Mouse (Mus musculus) G1E-ER4 (cell line): ENCODE measurements around the gene Grem1. TPM values are rescaled to one million over a fixed set of nuclear protein-coding genes. Genes with fewer than 3 reads are reported as not detected.

Source experiments
- GATA1 ChIP-seq: IDR thresholded peaks from one replicate; pipeline ENCODE4 v1.8.0; 2012; ENCODE audit warnings: low read length, inconsistent platforms
- polyA plus RNA-seq: library from polyadenylated mRNA; stranded (reverse); fragments of >175 nt; gene quantifications from 2 replicates; pipeline ENCODE4 v1.2.3, GENCODE M21; 2012

The Grem1 gene
- polyA plus RNA-seq, 1 experiment = not detected

DNA sequence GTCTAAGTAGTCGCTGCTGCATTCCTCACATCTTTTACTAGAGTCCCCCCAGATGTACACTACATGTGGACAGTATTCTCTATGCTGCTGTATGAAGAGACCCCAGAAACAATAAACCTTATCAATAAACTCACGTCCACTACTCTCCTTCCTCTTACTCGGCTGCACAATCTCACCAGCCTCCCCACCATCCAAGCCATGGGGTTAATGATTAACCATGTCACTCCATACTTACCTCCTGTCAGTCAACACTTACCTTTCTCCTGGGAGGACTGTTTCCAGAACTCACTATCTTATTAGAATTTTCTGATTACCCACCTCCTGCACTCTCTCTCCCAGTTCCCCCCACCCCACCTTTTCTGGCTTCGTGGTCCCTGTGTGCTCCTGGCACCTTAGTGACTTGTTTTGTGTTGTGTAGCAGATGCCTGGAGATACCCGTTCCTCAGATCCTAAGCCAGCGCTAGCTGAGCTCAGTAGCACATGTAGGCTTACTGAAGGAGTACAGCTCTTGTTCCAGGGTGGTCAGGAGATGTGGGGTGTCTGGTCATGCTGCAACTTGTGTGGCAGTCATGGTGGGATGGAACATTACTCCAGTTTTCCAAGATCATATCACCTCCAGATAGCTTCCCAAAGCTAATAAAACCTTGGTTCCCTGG, 15.8 kb upstream of the Grem1 start:
- no peak for TF ChIP-seq GATA1

DNA sequence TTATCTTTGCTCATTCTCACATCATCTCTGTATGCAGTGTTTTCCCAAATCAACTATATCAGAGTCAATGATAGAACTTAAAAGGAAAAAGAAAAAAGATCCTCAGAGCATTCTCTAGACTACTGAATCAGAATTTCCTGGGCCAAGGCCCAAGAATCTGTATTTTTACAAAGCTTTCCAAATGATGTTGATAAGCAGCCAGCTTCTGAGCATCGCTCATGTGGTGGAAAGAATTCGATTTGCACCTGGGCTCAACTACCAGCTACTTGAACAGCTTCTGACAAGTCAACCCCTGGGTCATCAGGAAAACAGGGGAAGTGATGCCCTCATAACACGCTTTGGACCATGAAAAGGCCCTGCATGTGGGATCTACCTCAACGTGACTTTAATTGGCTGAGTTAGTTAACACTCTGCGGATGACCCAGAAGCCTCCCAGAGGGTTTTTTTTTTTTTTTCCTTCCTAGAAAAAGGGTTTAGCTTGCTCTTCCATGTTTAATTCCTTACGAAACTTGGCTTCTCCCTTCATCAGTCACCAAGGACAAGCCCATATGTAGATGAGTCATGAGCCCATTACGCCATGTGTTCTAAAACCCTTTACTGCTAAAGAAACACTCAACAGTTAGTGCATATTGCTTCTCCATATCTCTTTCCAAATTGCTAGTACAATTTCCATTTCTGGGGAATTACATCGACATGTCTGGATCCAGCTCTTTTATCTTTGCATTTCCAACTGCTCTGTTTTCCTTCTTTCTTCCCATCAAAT, 10.3 kb upstream of the Grem1 start:
- no peak for TF ChIP-seq GATA1

DNA sequence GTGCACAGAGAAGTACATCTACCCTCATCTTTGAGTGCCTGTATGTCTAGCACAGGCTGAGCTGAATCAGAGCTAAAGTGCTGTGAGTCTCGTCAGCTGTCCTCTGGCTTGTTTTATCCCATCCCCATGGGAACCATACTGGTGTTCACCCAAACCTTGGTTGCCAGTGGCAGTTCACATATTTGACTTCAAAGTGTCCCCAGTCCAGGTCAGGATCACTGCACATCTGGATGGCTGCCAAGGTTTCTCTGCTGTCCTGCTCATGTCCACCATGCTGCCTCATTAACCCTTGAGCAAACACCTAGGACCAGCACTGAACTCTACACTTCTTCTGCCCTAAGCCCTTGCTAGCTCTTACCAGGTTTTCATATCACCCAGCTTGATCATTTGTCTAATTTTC, 7.4 kb upstream of the Grem1 start:
- no peak for TF ChIP-seq GATA1

DNA sequence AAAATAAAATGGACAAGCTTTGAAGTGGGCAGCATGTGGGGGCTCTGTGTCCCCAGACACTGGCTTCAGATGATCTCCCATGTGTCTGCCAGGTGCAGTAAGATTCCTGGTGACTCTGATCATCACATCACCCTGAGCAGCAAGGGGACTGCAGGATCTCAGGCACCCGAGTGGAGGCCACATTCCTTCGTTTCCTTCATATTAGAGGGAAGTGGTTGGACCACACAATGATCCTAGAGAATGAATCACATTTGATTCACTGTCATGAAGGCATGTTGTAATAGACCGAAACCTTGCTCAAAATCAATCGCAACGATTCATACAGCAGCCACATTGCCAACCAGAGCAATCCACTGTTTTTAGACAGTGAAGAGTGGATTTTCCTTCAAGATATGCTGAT, 6.5 kb upstream of the Grem1 start:
- no peak for TF ChIP-seq GATA1

DNA sequence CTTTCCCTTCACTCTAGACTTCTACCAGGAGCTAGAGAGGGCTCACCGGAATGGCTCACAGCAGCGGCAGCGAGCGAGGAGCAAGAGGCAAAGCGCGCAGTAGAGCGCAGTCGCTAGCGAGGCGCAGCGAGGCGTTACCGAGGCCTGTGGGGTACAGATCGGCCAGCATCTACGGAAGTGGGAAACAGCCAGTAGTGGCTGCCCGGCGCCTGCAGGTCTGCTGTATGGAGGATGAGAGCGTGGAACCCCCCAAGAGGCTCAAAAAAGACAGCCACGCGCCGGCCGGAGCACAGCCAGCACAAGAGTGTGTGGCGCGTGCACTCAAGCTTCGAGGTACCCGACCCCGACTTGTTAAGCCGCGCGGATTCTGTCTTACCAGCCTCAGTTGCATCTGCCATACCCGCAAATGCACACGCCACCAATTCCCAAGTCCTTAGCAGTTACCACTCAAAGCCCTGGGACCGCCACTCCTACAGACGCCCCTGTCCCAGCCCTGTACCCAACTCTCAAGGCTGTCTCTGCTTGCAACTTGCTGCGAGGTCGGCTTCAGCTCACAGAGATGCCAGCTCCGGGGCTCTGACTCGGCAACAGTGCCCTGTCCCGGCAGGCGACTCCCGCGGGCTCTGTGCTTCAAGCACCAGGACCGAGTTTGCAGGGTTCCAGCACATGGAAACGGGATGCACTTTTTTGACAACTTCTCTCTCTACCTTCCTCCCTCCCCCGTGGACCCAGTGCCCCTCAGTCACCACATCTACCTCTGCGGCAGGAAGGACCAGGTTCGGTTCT, 728 bp downstream of the Grem1 start:
- TF ChIP-seq GATA1 = no peak

DNA sequence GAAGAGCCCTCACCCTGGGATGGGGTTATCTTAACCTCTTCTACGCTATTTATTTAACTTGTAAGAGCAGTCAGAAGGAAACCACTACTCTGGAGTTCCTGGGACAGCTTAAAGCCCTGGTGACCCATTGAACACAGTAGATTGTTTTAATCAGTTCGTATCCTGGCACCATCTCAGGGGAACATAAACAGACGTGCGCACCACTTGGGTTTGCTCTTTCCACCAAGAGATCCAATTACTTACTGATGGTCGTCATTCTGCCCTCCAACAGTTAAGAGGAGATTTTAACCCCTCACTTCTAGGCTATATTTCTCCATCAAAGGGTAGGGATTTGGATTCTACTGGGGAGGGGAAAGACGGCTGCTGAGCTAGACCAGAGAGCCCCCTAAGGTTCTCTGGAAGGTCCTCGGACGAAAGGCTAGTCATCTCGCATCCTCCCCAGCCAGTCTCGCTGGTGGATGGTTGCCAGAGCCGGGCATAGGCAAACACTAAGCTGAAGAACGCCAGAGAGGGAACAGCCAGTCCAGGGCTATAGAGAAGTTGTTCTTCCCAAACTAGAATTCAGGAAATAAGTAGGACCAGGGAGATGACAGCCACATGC, 1.4 kb downstream of the Grem1 start:
- no peak for TF ChIP-seq GATA1

DNA sequence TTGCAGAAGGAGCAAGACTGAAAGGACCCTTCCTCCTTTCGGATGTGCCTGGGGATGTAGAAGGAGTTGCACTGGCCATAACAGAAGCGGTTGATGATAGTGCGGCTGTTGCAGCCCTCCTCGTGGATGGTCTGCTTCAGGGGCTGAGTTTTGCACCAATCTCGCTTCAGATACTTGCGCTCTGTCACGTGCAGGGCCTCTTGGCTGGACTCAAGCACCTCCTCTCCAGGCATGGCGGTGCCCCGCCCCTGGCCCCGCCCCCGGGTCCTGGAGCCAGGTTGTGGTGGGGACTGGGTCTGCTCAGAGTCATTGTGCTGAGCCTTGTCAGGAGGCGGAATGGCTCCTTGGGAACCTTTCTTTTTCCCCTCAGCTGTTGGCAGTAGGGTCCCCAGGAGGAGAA, 8.7 kb downstream of the Grem1 start:
- no peak for TF ChIP-seq GATA1

DNA sequence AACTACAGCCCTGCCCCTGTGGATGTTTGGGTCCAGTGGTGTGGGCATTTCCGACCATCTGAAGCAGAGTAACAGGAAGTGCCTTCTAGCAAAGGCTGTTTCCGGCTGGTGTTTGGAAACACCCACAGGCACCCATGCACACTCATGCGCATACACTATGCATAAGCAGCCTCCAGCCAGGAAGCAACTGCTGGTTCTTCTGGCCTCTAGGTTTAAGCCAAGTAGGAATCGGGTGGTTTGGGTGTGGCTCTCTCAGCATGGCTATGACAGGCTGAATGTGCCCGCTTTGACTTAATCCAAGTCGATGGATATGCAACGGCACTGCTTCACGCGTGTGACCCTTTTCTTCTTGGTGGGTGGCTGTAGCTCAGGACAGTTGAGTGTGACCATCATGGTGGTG, 9.1 kb downstream of the Grem1 start:
- no peak for TF ChIP-seq GATA1

DNA sequence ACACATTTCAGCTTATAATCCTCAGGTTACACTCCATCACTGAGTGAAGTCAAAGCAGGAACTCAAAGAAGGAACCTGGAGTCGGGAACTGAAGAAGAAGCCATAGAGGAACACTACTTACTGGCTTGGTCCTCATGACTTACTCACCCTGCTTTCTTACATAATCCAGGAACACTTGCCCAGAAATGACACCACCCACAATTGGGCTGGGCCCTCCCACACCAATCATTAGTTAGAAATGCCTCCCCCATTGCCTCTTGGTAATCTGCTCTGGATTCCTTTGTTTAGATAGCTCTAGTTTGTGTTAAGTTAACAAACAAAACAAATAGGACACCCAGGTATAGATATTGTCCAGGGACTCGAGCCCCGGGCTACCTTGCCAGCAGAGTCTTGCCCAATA, 29.9 kb downstream of the Grem1 start:
- no peak for TF ChIP-seq GATA1

DNA sequence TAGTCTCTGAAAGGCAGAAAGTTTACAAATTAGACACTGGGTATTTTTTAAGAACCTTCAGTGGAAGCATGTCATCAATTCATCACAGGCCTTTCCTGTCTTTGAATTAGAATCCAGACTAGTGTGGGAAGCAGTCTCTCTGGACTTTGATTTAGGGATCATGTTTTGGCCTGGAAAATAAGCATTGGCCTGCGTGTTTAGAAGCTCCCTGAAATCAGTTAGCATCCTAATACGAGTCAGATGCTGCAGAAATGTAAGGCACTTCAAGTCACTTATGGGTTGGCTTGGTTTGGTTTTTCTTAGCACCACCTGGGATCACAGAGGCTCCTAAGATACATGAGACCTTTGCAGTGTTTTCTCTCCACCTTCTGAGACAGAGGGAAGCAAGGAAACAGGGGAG, 43.6 kb downstream of the Grem1 start:
- no peak for TF ChIP-seq GATA1

DNA sequence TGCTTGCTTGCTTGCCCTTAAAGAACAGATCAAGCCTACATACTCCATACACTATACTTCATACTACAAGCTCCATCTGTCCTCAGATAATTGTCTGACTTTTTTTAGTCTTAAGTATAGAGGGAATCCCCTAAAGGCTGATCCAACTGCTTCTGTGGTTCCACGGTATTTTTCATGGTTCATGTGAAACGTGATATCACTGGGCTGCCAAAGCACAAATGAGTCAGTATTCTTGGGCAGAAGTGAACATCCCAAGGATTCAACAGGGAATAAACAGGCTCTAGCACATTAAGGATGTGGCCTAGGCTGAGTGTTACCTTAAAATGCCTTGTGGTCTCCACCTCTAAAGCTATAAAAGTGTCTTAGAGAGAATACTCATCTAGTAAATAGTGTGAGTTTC, 45.0 kb downstream of the Grem1 start:
- TF ChIP-seq GATA1 = no peak

DNA sequence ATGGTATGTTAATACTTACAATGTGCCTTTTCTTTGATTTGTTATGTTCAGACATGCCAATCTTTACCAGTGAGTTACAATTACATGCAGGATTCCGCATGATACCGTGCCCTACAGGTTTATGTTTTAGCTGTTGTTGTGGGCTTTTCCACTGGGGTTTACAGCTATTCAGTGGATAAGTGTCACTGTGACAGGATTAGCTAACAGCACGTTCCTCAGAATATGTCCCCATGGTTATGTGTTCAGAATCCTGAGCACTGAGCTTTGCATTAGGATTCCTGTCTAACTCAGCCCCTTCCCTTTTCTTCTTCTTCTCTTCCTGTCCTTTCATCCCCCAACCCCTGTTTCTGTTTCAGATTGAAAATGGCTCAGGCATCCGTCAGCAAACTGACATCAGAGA, 50.9 kb downstream of the Grem1 start:
- TF ChIP-seq GATA1 = no peak

DNA sequence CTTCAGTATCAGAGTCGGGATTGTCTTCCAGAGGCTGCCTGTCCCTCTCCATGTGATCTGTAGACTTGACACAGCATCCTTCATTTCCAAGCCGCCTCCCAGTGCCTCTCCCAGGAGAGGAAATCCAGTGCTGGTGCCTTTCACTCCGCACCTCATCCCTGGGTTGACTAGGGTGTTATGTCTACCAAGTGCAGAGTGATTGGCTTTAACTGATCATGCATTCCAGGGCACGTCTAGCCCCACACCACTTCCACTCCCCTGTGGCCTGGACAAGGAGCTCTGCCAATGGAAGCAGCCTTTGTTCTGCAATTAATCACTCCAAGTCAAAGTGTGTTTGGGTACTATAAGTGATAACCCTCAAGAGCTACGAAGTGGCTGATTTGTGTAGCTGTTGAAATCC, 56.9 kb downstream of the Grem1 start:
- no peak for TF ChIP-seq GATA1

DNA sequence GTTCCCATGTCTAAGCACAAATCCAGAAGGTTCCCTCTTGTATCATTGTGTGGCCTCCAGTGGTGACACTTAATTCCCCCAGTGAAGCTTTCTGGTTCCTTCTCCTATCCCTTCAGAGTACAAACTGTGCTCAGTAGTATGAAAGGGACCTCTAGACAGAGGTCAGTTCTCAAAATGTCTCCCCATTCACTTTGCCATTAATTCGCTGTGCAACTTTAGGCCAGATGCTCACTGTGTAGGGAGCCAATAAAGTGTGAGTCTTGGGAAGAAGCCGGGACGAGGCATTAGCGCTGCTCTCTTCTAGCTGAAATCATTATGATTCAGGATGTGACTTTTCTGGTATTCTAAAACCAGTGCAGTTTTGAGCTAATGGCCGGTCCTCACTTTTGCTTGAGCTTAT, 61.8 kb downstream of the Grem1 start:
- no peak for TF ChIP-seq GATA1

DNA sequence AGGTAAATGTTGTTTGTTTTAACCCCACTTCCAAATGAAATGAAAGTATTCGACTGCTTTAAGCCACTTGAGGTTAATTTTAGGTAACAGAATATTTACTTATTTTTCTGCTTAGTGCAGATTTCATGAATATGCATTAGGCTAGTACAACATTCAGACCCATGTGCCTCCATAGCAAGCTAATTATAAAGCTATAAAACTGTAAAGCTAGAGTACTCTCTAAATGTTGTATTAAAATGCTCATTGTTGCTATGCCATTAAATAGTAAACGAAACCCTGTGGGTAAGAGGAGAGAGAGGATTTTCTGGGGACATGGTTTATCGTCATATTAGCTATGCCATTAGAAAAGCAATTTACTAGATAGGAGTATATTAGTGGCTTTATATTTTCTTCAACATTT, 62.2 kb downstream of the Grem1 start:
- TF ChIP-seq GATA1 = no peak

Other genes with a start within 250 kb of the Grem1 start
- gene Scg5, start 70.5 kb upstream of the Grem1 start, polyA plus RNA-seq = not detected in 2 replicates
- gene Arhgap11a, start 90.0 kb upstream of the Grem1 start, polyA plus RNA-seq = 12.4 and 14.2 TPM in 2 replicates